Mouse (Mus musculus) granulocyte monocyte progenitor cell, adult 5-6 weeks (primary cell): ENCODE measurements around the gene Myl12a. TPM values are rescaled to one million over a fixed set of nuclear protein-coding genes. Genes with fewer than 3 reads are reported as not detected.

Experiments used
- ATAC-seq: replicated peaks from 2 replicates; pipeline ENCODE4 v1.8.0; 2016; ENCODE audit warnings: mild to moderate bottlenecking, moderate TSS enrichment, inconsistent platforms; ENCODE audit not compliant: poor library complexity, severe bottlenecking
- total RNA-seq, 2 experiments: library from RNA; stranded (forward) in 1 of 2; stranded (reverse) in 1 of 2; fragments of 200-712, 200-1000 nt in 1 of 2; fragments of >200 nt in 1 of 2; fragmentation: Nextera tagmentation in 1 of 2; gene quantifications; 2 replicates each; pipeline ENCODE4 v1.2.3; 2014 to 2017

Gene Myl12a
- total RNA-seq, 2 experiments from 2014 or later = 159 to 321 TPM

DNA sequence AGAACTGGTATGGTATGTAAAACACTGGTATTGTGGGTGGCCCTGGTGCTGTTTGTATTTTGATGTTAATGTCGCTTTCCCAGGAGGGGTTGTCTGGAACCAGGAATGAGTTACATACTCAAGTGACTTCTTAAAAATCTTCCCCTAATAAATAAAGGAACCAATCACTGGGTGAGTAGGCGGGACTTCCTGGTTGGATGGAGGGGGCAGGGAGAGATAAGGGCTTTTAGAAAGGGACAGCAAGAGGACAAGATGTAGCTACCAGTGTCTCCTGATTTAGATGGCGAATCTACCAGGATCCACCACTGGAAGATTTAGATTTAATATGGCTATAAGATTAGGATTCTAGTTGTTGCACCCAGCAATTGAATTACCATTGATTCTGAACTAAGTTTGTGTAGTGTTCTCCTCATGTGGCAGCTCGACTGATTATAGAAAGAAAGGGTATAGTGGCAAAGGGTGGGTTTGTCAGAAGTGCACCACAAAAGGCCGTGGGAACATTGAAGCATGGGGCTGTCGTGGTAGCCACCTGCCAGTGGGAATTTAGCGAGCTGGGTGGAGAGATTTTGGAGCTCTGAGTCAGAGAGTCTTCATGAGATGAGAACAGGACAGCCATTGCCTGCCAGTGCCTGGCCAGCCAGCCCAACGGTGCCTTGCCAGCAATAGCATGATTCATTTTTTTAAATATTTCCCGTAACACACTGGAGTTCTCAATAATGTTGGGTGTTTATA, 9.4 kb upstream of the Myl12a start:
- ATAC-seq = no peak

DNA sequence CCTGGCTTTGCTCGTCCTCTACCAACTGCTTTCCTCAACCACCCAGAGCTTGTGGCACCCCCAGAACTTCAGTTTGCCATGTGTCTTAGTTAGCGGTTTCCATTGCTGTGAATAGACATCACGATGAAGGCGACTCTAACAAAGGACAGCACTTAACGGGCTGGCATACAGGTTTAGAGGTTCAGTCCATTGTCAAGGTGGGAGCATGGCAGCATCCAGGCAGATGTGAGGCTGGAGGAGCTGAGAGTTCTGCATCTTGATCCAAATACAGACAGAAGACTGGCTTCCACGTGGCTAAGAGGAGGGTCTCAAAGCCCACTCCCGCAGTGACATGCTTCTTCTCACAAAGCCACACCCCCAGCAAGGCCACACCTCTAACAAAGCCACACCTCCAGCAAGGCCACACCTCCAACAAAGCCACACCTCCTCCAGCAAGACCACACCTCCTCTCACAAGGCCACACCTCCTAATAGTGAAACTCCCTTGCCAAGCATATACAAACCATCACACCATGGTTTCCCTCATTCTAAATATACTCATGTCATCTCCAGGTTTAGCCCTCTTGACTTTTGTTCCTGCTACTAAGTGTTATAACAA, 8.1 kb upstream of the Myl12a start:
- ATAC-seq = peak; percentile 69

DNA sequence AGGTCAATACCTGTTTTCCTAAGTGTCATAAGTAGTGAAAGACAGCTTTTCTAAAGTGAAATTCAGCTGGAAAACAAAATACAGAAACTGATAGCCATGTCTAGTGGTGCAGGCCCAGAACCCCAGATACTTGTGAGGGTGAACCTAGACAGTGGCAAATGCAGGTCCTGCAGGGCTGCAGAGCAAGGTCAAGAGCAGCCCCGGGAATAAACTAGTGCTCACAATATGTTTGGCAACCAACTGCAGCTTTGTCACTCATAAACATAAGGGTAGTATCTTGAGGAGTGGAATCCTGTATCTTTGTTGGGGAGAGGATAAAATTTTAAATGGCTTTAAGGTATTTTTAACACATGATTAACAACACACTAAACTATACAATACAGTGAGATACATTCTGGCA, 7.1 kb upstream of the Myl12a start:
- ATAC-seq = no peak

DNA sequence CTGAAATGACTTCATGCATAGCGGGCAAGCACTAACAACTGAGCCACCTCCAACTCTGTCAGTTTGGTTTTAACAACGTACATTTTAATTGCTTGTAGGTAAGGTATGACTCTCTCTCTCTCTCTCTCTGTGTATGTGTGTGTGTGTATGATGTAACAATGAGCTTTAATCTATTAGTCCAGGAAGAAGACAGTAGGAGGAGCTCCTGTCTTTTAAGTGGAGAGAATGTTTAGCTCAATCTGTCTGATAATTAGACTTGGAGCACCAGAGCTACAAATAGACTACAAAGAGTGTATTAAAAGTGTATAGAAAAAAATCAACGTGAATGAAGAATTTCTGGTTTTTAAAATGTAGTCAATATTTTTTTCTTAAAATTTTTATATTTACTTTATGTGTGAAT, 6.0 kb upstream of the Myl12a start:
- ATAC-seq = no peak

DNA sequence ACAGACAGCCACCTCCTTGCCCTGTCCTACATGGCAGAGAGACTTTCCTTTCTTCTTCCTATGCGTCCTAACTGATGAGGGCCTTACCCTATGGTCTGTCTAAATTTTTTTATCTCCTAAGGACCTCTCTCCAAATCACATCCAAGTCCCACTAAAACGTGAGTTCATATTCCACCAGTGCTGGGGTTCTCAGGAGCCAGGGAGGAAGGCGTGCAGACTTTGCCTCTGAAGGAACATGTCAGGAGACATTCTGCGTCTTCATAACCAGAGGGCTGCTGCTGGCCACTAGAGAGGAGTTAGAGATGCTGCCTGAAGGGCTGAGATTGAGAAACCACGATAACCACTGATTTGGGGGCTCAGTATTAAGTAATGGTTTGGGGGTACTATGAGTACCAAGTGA, 4.3 kb upstream of the Myl12a start:
- ATAC-seq = no peak

DNA sequence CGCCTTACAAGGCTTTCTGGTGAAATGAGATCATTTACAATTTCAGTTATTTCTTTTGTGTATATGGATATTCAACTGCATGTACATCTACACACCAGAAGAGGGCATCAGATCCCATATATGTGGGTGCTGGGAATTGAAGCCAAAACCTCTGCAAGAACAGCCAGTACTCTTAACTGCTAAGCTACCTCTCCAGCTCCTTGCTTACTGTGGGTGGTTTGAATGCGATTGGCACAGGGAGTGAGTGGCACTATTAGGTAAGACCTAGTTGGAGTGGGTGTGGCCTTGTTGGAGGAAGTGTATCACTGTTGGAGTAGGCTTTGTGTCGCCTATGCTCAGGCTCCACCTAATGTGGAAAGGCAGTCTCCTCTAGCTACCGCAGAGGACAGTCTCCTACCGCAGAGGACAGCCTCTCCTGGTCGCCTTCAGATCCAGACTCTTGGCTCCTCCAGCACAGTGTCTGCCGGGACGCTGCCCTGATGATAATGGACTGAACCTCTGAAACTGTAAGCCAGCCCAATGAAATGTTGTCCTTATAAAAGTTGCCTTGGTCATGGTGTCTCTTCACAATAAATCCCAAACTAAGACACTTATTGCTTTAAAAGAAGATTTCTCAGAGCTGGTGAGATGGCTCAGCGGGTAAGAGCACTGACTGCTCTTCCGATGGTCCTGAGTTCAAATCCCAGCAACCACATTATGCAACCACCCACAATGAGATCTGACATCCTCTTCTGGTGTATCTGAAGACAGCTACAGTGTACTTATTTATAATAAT, 1.7 kb upstream of the Myl12a start:
- peak; percentile 69 for ATAC-seq

DNA sequence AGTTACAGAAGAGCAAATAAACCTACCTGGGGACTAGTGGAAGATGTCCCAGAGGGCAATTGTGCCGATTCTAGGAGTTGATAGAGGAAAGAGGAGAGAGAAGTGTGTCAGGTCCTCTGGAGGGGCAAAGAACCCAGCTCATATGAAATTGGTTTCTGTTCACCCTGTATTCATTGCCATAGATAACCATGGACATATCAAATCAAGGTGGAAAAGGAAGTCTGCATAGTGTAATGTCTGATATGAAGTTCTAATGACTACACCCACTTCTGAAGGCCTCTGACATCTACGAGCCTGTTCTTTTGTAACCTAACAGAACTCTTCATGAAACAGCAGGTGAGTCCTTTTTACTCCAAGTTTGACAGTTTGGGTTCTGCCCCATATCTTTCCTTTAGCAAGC, 1.0 kb upstream of the Myl12a start:
- no peak for ATAC-seq

DNA sequence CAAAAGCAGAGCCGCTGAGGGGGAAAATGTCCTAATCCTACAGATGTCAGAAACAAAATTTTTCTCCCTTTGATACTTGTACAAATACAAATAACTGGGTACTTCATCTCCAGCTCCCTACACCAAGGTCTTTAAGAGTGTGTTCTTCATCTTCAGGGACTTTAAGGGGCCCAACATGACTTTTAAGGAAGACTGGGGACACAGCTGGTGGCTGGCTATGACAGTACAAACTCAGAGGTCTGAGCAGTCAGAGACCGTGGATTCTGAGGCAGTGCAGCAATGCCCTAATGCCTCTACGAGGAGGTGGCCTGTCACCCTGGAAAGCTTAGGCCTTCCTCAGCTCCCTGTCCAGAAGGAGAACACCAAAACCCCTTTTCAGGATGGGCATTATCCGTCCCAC, 434 bp upstream of the Myl12a start:
- no peak for ATAC-seq

DNA sequence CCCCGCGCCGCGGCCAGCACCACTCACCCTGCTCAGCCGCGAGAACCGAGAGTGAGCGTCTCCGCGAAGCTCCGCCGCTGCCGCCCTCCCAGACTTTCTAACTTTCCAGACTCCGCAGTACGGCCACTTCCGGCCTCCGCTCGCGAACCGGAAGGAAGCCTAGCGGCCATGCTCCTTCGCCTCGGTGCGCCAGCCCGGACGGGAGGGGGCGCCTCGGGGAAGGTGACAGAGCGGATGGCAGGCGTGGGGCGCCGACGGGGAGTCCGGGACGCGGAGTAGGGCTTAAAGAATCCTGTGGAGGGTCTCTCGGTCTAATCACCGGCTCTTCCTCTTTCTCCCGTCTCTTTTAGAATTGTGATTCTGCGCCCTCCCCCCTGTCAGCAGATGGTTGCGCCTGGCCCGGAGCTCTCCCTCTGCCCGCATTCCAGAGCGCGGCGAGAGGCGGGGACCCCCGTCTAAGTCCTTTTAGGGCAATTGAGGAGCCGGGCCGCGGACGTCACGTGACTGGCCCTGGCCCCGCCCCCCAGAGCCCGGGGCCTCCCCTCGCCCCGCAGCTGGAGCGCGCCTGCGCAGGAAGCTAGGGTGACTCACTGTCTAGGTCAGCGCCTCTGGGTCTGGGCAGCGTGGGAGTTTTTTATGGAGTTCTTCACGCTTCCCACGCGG, 466 bp downstream of the Myl12a start, which contains the start of gene Myom1:
Gene Myom1, plus strand, starts transcription at position 553 of the 663 bp plus-strand sequence.
- peak; percentile 75 for ATAC-seq

DNA sequence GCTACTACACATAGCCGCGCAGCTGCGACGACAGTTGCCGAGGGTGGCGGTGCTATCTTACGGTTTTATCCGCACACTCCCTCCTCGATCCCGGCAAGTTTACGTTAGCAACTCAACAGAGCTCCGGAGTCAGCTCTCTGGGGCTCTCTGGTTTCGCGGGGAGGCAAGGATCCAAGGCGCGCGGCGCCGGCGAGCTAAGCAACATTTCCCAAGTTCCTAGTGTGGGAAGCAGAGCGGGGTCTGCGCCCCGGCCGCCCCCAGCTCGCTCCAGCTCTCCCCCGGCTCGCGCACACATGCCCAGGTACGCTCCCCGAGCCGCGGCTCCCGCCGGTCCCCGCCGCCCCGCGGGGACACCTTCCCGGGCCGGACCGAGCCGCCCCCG, 988 bp downstream of the Myl12a start:
- ATAC-seq = peak; percentile 4; the same call in 1 of the 2 replicates

DNA sequence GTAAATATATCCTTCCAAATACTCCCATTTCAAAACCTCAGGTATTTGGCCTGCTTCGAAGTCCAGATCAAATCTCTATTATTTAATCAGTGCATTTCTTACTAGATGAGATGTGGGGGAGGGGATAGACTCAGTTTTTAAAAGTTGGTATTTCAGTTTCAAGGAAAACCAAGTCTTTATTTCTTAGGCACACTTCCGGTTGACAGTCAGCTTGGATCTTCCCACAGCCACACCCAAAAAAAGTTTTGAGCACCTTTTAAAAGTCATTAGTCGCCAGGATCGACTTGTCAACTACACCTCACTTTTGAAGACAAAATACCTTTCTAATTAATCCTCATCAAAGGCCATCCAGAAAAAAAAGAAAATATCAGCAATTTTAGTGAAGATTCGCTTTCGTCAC, 1.6 kb downstream of the Myl12a start:
- ATAC-seq = no peak

DNA sequence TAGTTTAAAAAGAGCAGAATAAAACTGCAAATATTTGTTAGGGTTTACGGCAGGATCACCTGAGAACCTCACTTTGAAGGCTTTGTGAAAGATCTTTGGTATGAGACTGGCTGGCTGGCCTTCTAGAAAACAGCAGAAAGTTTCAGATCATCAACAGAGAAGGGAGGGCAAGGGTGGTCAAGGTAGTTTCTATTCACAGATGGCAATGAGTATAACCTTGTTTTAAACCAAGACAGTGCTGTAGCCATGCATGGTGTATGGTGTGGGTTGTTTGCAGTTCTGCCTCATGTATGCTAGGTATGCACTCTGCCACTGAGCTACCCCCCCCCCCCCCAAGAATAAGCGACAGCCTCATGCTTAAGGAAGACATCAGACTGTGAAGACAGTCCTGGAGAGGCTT, 2.4 kb downstream of the Myl12a start:
- no peak for ATAC-seq

DNA sequence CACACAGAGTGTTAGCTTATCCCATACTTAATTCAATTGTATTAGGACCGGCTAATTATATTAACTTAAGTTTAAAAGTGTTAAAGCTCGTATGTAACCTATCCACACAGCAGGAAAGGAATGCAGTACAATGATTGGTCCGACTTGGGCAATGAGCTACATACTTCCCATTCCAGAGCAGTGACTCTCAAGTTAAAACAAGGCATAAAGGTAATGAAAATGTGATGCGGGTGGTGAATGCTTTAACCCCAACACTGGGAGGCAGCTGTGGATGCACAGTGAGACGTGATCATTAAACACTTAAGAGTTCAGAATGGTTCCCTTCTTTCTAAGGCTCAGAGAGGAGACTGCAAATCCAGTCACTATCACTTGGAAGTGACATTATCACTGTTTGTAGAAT, 3.5 kb downstream of the Myl12a start:
- no peak for ATAC-seq

DNA sequence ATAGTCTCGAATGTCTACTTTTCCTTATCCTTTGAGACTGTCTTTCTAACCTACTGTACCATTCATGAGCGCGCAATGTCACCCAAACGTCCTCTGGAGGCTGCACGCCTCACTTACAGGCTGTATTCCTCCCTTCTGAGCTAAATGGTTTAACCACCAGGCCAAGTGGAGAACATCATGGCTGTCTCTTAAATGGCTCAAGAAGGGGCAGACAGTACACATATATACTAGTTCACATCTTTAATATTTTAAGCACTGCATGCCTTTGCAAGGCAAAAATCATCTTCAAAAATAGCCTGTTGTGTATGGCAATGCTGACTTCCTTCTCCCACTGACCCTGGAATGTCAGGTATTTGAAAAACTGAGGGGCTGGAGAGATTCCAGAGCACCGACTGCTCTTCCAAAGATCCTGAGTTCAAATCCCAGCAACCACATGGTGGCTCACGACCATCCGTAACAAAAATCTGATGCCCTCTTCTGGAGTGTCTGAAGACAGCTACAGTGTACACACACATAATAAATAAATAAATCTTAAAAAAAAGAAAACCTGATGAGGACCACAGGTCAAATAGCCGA, 4.2 kb downstream of the Myl12a start:
- no peak for ATAC-seq

DNA sequence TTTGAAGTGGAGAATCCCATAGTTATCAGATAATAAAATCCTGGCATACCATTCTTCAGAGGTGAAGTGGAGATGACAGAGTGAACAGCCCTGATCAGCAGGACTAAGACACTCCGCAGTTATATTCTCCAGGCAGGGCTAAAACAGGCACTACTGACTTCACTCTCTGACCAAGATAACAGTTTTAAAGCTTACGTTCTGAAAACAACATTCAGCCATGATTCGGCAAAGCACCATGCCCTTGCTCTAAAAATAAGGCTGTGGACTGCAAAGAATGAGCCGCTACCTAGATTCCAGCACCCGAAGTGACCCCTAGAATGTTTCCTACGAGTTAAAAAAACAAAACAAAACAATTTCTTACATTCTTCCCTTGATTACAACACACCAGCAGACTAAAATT, 4.8 kb downstream of the Myl12a start:
- no peak for ATAC-seq

DNA sequence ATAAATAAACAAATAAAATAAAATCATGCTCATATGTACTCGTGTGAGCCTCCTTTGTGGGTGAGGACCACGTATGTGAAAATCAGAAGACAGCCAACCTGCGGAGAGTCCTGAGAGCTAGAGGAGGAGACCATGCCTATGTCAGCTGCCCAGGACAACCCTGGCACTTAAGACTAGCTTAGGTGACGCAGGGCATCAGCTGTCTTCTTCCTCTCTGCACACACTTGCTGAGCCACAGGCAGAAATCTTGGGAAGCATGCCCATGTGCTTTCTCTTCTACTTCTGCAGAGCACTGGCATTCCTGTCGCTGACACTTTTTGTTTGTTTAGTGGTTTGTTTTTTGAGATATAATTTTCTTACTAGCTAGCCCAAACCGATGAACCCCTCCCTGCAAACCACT, 7.1 kb downstream of the Myl12a start:
- no peak for ATAC-seq

DNA sequence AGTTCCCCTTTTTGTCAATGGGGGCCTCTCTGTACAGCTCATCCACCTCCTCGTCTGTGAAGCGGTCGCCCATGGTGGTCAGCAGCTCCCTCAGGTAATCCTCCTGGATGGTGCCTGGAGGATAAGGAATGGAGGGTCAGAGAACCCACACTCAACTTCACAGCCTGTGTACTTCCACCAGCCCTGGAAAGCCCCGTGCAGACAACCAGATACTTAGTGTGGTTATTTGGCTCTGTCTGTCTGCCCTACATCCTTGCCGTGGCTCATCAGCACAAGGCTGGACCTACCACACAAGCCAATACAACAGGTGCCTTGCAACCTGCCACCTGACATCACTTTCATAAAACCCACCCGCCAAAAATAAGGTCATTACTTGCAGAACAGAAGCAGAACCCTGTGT, 8.0 kb downstream of the Myl12a start:
- no peak for ATAC-seq

DNA sequence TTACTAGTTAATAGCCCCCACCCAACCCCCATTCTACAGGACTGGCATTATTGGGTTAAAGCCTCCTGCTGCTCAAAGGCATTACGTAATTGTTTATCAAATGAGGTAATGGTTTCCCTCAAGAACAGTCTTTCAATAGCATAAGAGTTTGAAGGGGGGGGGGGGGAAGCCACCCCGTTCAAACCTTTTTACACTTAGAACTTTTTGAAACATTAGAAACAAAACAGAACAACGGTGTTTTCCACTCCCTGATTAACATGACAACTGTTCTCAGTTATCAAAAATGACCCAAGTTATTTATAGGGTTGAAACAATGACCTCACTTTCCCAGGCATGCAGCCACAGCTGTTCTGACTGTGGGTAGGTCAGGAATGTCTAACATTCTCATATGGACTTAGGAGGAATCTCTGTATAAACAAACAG, 9.3 kb downstream of the Myl12a start:
- ATAC-seq = no peak

DNA sequence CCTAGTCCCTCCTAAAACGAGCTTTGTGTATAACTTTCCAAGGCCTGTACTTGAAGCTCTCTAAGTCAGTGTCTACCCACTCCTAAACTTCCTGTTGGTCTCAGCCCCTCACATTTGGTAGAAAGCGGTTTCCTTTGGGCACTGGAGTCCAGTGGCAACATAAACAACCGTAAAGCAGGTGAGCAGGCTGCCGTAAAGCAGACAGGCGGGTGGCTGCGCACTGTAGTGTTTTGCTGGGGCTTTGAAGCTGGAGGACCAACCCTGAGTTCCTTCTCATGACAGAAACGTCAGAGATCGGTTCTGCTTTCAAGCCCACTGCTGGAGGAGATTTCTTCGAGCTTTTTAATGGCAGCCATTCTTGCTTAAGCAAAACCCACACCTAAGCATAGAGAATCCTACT, 10.0 kb downstream of the Myl12a start:
- peak; percentile 23 for ATAC-seq
